In the genomic region with DNA sequence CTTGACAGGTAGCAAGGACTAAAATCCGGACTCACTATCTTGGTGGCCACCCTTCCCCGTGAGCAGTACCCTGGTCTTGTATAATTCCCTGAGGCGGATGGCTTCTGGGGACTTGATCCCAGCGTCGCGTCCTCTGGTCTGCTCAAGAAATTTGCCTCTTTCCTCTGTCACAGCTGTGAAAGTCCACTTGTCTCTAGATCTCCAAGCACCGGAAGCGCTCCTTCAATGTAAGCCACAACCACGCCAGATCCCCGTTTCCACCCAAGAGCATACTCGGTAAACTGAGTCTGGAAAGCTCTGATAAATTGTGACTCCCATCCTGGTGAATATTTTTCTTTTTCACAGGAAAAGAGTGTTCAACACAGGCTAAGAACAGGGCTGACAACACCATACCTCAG, we compare ENCODE assay signal across 8 mouse cellular contexts. TPM values are rescaled to one million over a fixed set of nuclear protein-coding genes. Genes with fewer than 3 reads are reported as not detected.
DNase-seq lines count a peak whose midpoint lies in the region; ATAC-seq lines count a peak whose summit lies in the region.

No protein-coding gene starts in this region.

- H3K4me2 ChIP-seq in hindbrain, embryonic 11.5 days (replicated peaks; ENCODE audit: low read depth, low read length): peak overlapping the region; percentile 50

- peak; percentile 7; the same call in 1 of the 2 replicates for ATAC-seq in hindbrain, embryonic 11.5 days (ENCODE audit: low FRiP score)

- no peaks in the 10 kb centered on the region for H3K36me3 ChIP-seq in hindbrain, embryonic 11.5 days (ENCODE audit: control insufficient read depth, insufficient read depth, low read length)
- H3K36me3 ChIP-seq in megakaryocyte, embryonic 14.5 days (replicated peaks; ENCODE audit: low read length): peaks cover 20% of the 10 kb centered on the region

- peak overlapping the region; percentile 67; the same call in 1 of the 2 replicates for H3K27ac ChIP-seq in hindbrain, embryonic 11.5 days (ENCODE audit: low read depth, low read length)

- H3K9me3 ChIP-seq in hindbrain, embryonic 11.5 days (ENCODE audit: control insufficient read depth, low read length): no peaks in the 10 kb centered on the region
- no peaks in the 10 kb centered on the region for H3K9me3 ChIP-seq in megakaryocyte, embryonic 14.5 days

- peak overlapping the region; percentile 74 for H3K9ac ChIP-seq in hindbrain, embryonic 11.5 days (ENCODE audit: low read depth, low read length)

- no peaks in the 10 kb centered on the region for H3K4me1 ChIP-seq in hindbrain, embryonic 11.5 days (replicated peaks; ENCODE audit: control insufficient read depth, insufficient read depth, low read length)
- peaks cover 24% of the 10 kb centered on the region for H3K4me1 ChIP-seq in megakaryocyte, embryonic 14.5 days

- no peaks in the 10 kb centered on the region for H3K27me3 ChIP-seq in hindbrain, embryonic 11.5 days (ENCODE audit: control insufficient read depth, insufficient read depth, low read length)
- H3K27me3 ChIP-seq in megakaryocyte, embryonic 14.5 days (replicated peaks): no peaks in the 10 kb centered on the region

- DNase-seq in cerebellum, adult 9-10 months: peak; percentile 34
- DNase-seq in cerebellum, adult 11 months: no peak
- DNase-seq in right cerebral cortex, adult 18-20 months: peak; percentile 12
- DNase-seq in right cerebral cortex, postnatal 25 days: no peak
- no peak for DNase-seq in hindbrain, embryonic 11.5 days (ENCODE audit: low spot score)
- no peak for DNase-seq in ovary, postnatal 36 days (ENCODE audit: low spot score)
- DNase-seq in layer of hippocampus, postnatal 14 days (ENCODE audit: low spot score in 2 of 2): no peak

- peak overlapping the region; percentile 56 for H3K4me3 ChIP-seq in hindbrain, embryonic 11.5 days (ENCODE audit: low read depth, low read length)
- H3K4me3 ChIP-seq in megakaryocyte, embryonic 14.5 days (replicated peaks): peak overlapping the region; percentile 94

- WGBS in hindbrain, embryonic 11.5 days: 10% methylated on average over 11 of the region's 11 CpGs

RNA-seq across cellular contexts. Expression of a gene that starts 0.3 kb away (rescaled TPM):
- 6.5 and 6.6 TPM in 2 replicates for polyA plus RNA-seq in hindbrain, embryonic 11.5 days (2014; fragmentation: Nextera tagmentation; extraction: Ambion mirVana)
- polyA plus RNA-seq in megakaryocyte, embryonic 14.5 days (2012; ENCODE audit: insufficient read depth, low replicate concordance): 0.62 and 2.4 TPM in 2 replicates
- total RNA-seq in layer of hippocampus, postnatal 14 days (2021): 10 to 100 TPM; 19.1 to 23.1 TPM

RNA-seq across cellular contexts. Expression of a gene that starts 3.5 kb away (rescaled TPM):
- polyA plus RNA-seq in hindbrain, embryonic 11.5 days (2014; fragmentation: Nextera tagmentation; extraction: Ambion mirVana): 36.2 and 39.3 TPM in 2 replicates
- 1.7 TPM in 1 of 2 replicates, not detected in the other for polyA plus RNA-seq in megakaryocyte, embryonic 14.5 days (2012; ENCODE audit: insufficient read depth, low replicate concordance)
- 10 to 100 TPM; 60.9 to 70.3 TPM for total RNA-seq in layer of hippocampus, postnatal 14 days (2021)

RNA-seq across cellular contexts. Expression of a gene that starts 10.5 kb away (rescaled TPM):
- 4.8 and 5.2 TPM in 2 replicates for polyA plus RNA-seq in hindbrain, embryonic 11.5 days (2014; fragmentation: Nextera tagmentation; extraction: Ambion mirVana)
- polyA plus RNA-seq in megakaryocyte, embryonic 14.5 days (2012; ENCODE audit: insufficient read depth, low replicate concordance): not detected in 2 replicates
- 1 to 10 TPM; 4.6 to 5.5 TPM for total RNA-seq in layer of hippocampus, postnatal 14 days (2021)

RNA-seq across cellular contexts. Expression of a gene that starts 46.2 kb away (rescaled TPM):
- 0.12 TPM in 1 of 2 replicates, not detected in the other for polyA plus RNA-seq in hindbrain, embryonic 11.5 days (2014; fragmentation: Nextera tagmentation; extraction: Ambion mirVana)
- polyA plus RNA-seq in megakaryocyte, embryonic 14.5 days (2012; ENCODE audit: insufficient read depth, low replicate concordance): not detected in 2 replicates
- 1 to 10 TPM; 1.0 to 1.2 TPM for total RNA-seq in layer of hippocampus, postnatal 14 days (2021)

RNA-seq across cellular contexts. Expression of a gene that starts 46.3 kb away (rescaled TPM):
- polyA plus RNA-seq in hindbrain, embryonic 11.5 days (2014; fragmentation: Nextera tagmentation; extraction: Ambion mirVana): 45.8 and 54.3 TPM in 2 replicates
- polyA plus RNA-seq in megakaryocyte, embryonic 14.5 days (2012; ENCODE audit: insufficient read depth, low replicate concordance): 2.6 and 22.9 TPM in 2 replicates
- 10 to 100 TPM; 83.3 to 89.0 TPM for total RNA-seq in layer of hippocampus, postnatal 14 days (2021)

Comparison
In these comparisons a context has a peak if more than half of its experiments do, and no peak if none do; other contexts are left out.
1. DNase-seq: peak in cerebellum, adult 9-10 months (single experiment) and right cerebral cortex, adult 18-20 months (single experiment); none in cerebellum, adult 11 months (single experiment), right cerebral cortex, postnatal 25 days (single experiment), hindbrain, embryonic 11.5 days (single experiment), ovary, postnatal 36 days (single experiment) and layer of hippocampus, postnatal 14 days (0 of 2).
2. RNA of a gene that starts 3.5 kb away (polyA plus RNA-seq): 36.2 to 39.3 TPM in hindbrain, embryonic 11.5 days; 1.7 TPM in megakaryocyte, embryonic 14.5 days; every median in the first group is over 10 times any median in the second.